Mouse (Mus musculus) liver, embryonic 14.5 days (tissue): ENCODE data around the gene Cep152.

Experiments used
- CTCF ChIP-seq: IDR thresholded peaks from 2 replicates; pipeline ENCODE4 v1.5.1; 2016; ENCODE audit warnings: antibody characterized with exemption, low read depth, control low read depth
- EP300 ChIP-seq: IDR thresholded peaks from 2 replicates; pipeline ENCODE4 v1.6.1; 2016; ENCODE audit warnings: antibody characterized with exemption, low read depth

- no peak for TF ChIP-seq CTCF
- no peak for TF ChIP-seq EP300
Measured at GRCm38 (mm10) chr2:125661156-125661555, 36.2 kb upstream of the Cep152 start.
